Mouse (Mus musculus) spleen, adult 2 months (tissue): ENCODE measurements around the gene 4930524B15Rik.

ENCODE experiments used
- CTCF ChIP-seq: fragments of 200-500 bp; IDR thresholded peaks from 2 replicates; pipeline ENCODE4 v1.5.1; 2011; ENCODE audit warnings: mild to moderate bottlenecking, inconsistent platforms; ENCODE audit not compliant: insufficient read depth, insufficient read length, insufficient replicate concordance; ENCODE audit errors: extremely low read depth
- POLR2A ChIP-seq: fragments of 200-500 bp; IDR thresholded peaks from 2 replicates; pipeline ENCODE4 v1.6.1; 2011; ENCODE audit warnings: low read depth, low read length, inconsistent platforms

DNA sequence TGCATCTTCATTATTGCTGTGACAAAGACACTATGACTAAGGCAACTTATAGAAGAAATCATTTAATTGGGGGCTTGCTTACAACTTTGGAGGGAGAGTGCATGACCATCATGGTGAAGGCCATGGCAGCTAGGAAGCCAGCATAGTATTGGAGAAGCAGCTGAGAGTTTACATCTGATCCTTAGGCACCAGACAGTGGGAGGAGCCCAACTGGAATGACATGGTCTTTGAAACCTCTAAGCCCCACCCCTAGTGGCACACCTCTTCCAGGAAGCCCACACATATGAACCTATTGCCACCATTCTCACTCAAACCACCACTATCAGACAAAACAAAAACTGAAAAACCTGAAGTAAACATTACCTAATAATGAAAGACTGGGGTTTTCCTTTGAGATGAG, 5.3 kb upstream of the 4930524B15Rik start:
- TF ChIP-seq CTCF (no peak), POLR2A (no peak)
